Mouse (Mus musculus) skeletal muscle tissue, adult 2 months (tissue): Measurements from ENCODE around the gene Emilin3.

Experiments
- DNase-seq: peaks from one replicate; pipeline ENCODE4 v3.0.0-alpha.2; 2012; ENCODE audit warnings: low read depth, low spot score

Gene Emilin3

GRCm38 (mm10) chr2:160916714-160917113 lies 4.6 kb upstream of the Emilin3 start:
- no peak for DNase-seq

- no peak for DNase-seq
Measured at GRCm38 (mm10) chr2:160915821-160916610, 3.9 kb upstream of the Emilin3 start.

GRCm38 (mm10) chr2:160914656-160915055 lies 2.5 kb upstream of the Emilin3 start:
- no peak for DNase-seq

- no peak for DNase-seq
Measured at GRCm38 (mm10) chr2:160911558-160912201, 448 bp downstream of the Emilin3 start.

GRCm38 (mm10) chr2:160910633-160911032 lies 1.5 kb downstream of the Emilin3 start:
- no peak for DNase-seq

GRCm38 (mm10) chr2:160908607-160909006 lies 3.5 kb downstream of the Emilin3 start:
- DNase-seq = peak; percentile 47

- no peak for DNase-seq
Measured at GRCm38 (mm10) chr2:160906101-160906500, 6.0 kb downstream of the Emilin3 start.

- no peak for DNase-seq
Measured at GRCm38 (mm10) chr2:160905301-160905700, 6.8 kb downstream of the Emilin3 start.

- DNase-seq = no peak
Measured at GRCm38 (mm10) chr2:160901656-160902412, 10.3 kb downstream of the Emilin3 start.

GRCm38 (mm10) chr2:160891697-160892096 lies 20.4 kb downstream of the Emilin3 start:
- DNase-seq = no peak

- DNase-seq = no peak
Measured at GRCm38 (mm10) chr2:160891045-160891444, 21.1 kb downstream of the Emilin3 start.

- no peak for DNase-seq
Measured at GRCm38 (mm10) chr2:160887859-160888258, 24.3 kb downstream of the Emilin3 start.

GRCm38 (mm10) chr2:160887284-160887683 lies 24.8 kb downstream of the Emilin3 start:
- DNase-seq = peak; percentile 74

- no peak for DNase-seq
Measured at GRCm38 (mm10) chr2:160886221-160886620, 25.9 kb downstream of the Emilin3 start.

GRCm38 (mm10) chr2:160884830-160885229 lies 27.3 kb downstream of the Emilin3 start:
- DNase-seq = peak; percentile 60

- DNase-seq = peak; percentile 95
Measured at GRCm38 (mm10) chr2:160883912-160884311, 28.2 kb downstream of the Emilin3 start.

- DNase-seq = no peak
Measured at GRCm38 (mm10) chr2:160882436-160882835, 29.7 kb downstream of the Emilin3 start.

- no peak for DNase-seq
Measured at GRCm38 (mm10) chr2:160881462-160882101, 30.5 kb downstream of the Emilin3 start.

GRCm38 (mm10) chr2:160880453-160881195 lies 31.5 kb downstream of the Emilin3 start, which contains the start of gene Lpin3:
Gene Lpin3, plus strand, starts transcription at chr2:160880670.
- peak; percentile 90 for DNase-seq

GRCm38 (mm10) chr2:160876115-160876514 lies 36.0 kb downstream of the Emilin3 start:
- no peak for DNase-seq
